Mouse (Mus musculus) stomach, postnatal 0 days (tissue): ENCODE measurements around the gene Ddc. TPM values are rescaled to one million over a fixed set of nuclear protein-coding genes. Genes with fewer than 3 reads are reported as not detected.

Experiments
- ATAC-seq: fragments of 200-750 bp; cut with Nextera tagmentation; 2 replicates; pipeline ENCODE4 v1.8.0; 2017; ENCODE audit not compliant: low FRiP score, low TSS enrichment
- DNase-seq: peaks from one replicate; pipeline ENCODE4 v3.0.0-alpha.2; 2016; ENCODE audit warnings: low spot score
- H3K27ac ChIP-seq: fragments of 300-500 bp; sonication (generic); replicated peaks from 2 replicates; pipeline ENCODE4 v1.5.1; 2014; ENCODE audit warnings: mild to moderate bottlenecking, control low read depth
- H3K27me3 ChIP-seq: fragments of 300-500 bp; sonication (generic); 2 replicates; pipeline ENCODE4 v1.6.1; 2014; ENCODE audit warnings: low read length; ENCODE audit not compliant: control insufficient read depth, insufficient read depth
- H3K36me3 ChIP-seq: fragments of 300-500 bp; sonication (generic); 2 replicates; pipeline ENCODE4 v1.6.1; 2014; ENCODE audit warnings: low read length, mixed read lengths; ENCODE audit not compliant: control insufficient read depth, insufficient read depth
- H3K4me1 ChIP-seq: fragments of 300-500 bp; sonication (generic); replicated peaks from 2 replicates; pipeline ENCODE4 v1.6.1; 2014; ENCODE audit warnings: antibody characterized with exemption; ENCODE audit not compliant: control insufficient read depth, insufficient read depth
- H3K4me2 ChIP-seq: fragments of 300-500 bp; sonication (generic); replicated peaks from 2 replicates; pipeline ENCODE4 v1.6.1; 2014; ENCODE audit warnings: low read depth, mild to moderate bottlenecking, control low read depth, moderate library complexity
- H3K4me3 ChIP-seq: fragments of 300-500 bp; sonication (generic); 2 replicates; pipeline ENCODE4 v1.5.1; 2014; ENCODE audit warnings: low read depth, low read length, control low read depth
- H3K9ac ChIP-seq: fragments of 300-500 bp; sonication (generic); 2 replicates; pipeline ENCODE4 v1.6.1; 2014; ENCODE audit warnings: mild to moderate bottlenecking, low read length, control low read depth, mixed read lengths
- H3K9me3 ChIP-seq: fragments of 300-500 bp; sonication (generic); 2 replicates; pipeline ENCODE4 v1.6.1; 2016; ENCODE audit warnings: low read length; ENCODE audit not compliant: control insufficient read depth
- CTCF ChIP-seq: IDR thresholded peaks from 2 replicates; pipeline ENCODE4 v1.5.1; 2016; ENCODE audit warnings: antibody characterized with exemption, low read depth, mild to moderate bottlenecking, moderate library complexity
- EP300 ChIP-seq: optimal IDR thresholded peaks from 2 replicates; pipeline ENCODE3; 2016; ENCODE audit warnings: antibody characterized with exemption
- WGBS: fragments of 180-500 bp; shearing (Covaris S2); extraction: QIAGEN DNeasy Blood & Tissue Kit; methylation state at CpG from one replicate; pipeline ENCODE4 v1.1.7; 2014; 5-methylcytosine and 5-hydroxymethylcytosine counted together
- polyA plus RNA-seq: library from polyadenylated mRNA; unstranded; fragments of >200 nt; fragmentation: Nextera tagmentation; extraction: Ambion mirVana; gene quantifications from 2 replicates; pipeline ENCODE4 v1.2.1, GENCODE M21; 2015

Ddc gene
- polyA plus RNA-seq, 1 experiment from 2014 or later = 24.1 TPM

GRCm38 (mm10) chr11:11853731-11854461, 44.0 kb downstream of the Ddc start:
- Histone ChIP-seq H3K9me3 (no peaks in the 10 kb centered on the region), H3K4me1 (no peaks in the 10 kb centered on the region), H3K4me2 (no peak overlapping the region), H3K36me3 (no peaks in the 10 kb centered on the region), H3K27ac (peak overlapping the region; percentile 24; the same call in 1 of the 2 replicates), H3K27me3 (no peaks in the 10 kb centered on the region), H3K9ac (no peak overlapping the region), H3K4me3 (no peak overlapping the region)
- DNase-seq (no peak), ATAC-seq (0 out of 2 replicates have a peak, but pooled peaks have one; percentile 8)
- no peak for TF ChIP-seq EP300
- no peak; the same call in 1 of the 2 replicates for TF ChIP-seq CTCF
- 28% methylated on average over 4 of the region's 4 CpGs for WGBS

- Histone ChIP-seq H3K36me3 (no peaks in the 10 kb centered on the region), H3K4me3 (no peak overlapping the region), H3K9me3 (no peaks in the 10 kb centered on the region), H3K4me2 (no peak overlapping the region), H3K27me3 (no peaks in the 10 kb centered on the region), H3K27ac (no peak overlapping the region), H3K4me1 (no peaks in the 10 kb centered on the region), H3K9ac (no peak overlapping the region)
- DNase-seq (no peak), ATAC-seq (no peak)
- 72% methylated on average over 6 of the region's 6 CpGs for WGBS
- TF ChIP-seq CTCF (no peak), EP300 (no peak)
Measured at GRCm38 (mm10) chr11:11851957-11852505, 45.9 kb downstream of the Ddc start.

- Histone ChIP-seq H3K9ac (no peak overlapping the region), H3K4me1 (no peaks in the 10 kb centered on the region), H3K9me3 (no peaks in the 10 kb centered on the region), H3K4me2 (no peak overlapping the region), H3K4me3 (no peak overlapping the region), H3K27me3 (no peaks in the 10 kb centered on the region), H3K36me3 (no peaks in the 10 kb centered on the region), H3K27ac (no peak overlapping the region)
- no peak for TF ChIP-seq CTCF
- TF ChIP-seq EP300 = no peak
- ATAC-seq (peak; percentile 38; the same call in 1 of the 2 replicates), DNase-seq (no peak)
- 66% methylated on average over 6 of the region's 6 CpGs for WGBS
Measured at GRCm38 (mm10) chr11:11850476-11851267, 47.3 kb downstream of the Ddc start.

- no peak for ATAC-seq
- Histone ChIP-seq H3K9ac (no peak overlapping the region), H3K36me3 (no peaks in the 10 kb centered on the region), H3K9me3 (no peaks in the 10 kb centered on the region), H3K27ac (no peak overlapping the region), H3K4me3 (no peak overlapping the region), H3K27me3 (no peaks in the 10 kb centered on the region), H3K4me1 (no peaks in the 10 kb centered on the region), H3K4me2 (no peak overlapping the region)
- no peak for DNase-seq
- TF ChIP-seq CTCF (no peak), EP300 (no peak)
- WGBS = 43% methylated on average over 13 of the region's 13 CpGs
Measured at GRCm38 (mm10) chr11:11849513-11850311, 48.2 kb downstream of the Ddc start.

- WGBS = 88% methylated on average over 4 of the region's 4 CpGs
- H3K4me2 ChIP-seq = no peak overlapping the region
- no peak for TF ChIP-seq CTCF
- no peak for TF ChIP-seq EP300
- H3K27me3 ChIP-seq = no peaks in the 10 kb centered on the region
- H3K9me3 ChIP-seq = no peaks in the 10 kb centered on the region
- no peaks in the 10 kb centered on the region for H3K36me3 ChIP-seq
- no peak overlapping the region for H3K27ac ChIP-seq
- no peak overlapping the region for H3K9ac ChIP-seq
- ATAC-seq (no peak), DNase-seq (no peak)
- H3K4me3 ChIP-seq = no peak overlapping the region
- H3K4me1 ChIP-seq = no peaks in the 10 kb centered on the region
Measured at GRCm38 (mm10) chr11:11848467-11848866, 49.5 kb downstream of the Ddc start.
